Mouse (Mus musculus): Measurements from ENCODE around the gene Hmgcl.

Hmgcl gene

DNA sequence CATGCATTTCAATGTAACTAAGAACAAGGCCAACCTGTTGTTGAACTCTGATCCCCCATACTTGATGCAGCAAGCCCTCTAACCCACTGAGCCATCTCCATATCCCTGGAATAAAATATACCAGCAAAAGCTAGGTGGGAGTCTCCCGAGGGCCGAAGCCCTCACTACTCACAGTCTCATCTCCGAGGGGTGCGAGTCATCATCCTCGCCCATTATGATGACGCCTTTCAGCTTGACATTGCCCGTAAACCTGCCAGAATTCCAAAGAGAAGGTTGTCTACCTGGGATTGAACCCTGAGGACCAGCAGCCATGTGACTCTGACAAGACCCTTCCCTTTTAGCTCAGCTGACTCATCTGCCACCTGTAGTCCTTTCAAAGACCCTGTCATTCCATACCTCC lies 39.5 kb downstream of the Hmgcl start:
- ATAC-seq (ENCODE audit: low TSS enrichment), result no peak

DNA sequence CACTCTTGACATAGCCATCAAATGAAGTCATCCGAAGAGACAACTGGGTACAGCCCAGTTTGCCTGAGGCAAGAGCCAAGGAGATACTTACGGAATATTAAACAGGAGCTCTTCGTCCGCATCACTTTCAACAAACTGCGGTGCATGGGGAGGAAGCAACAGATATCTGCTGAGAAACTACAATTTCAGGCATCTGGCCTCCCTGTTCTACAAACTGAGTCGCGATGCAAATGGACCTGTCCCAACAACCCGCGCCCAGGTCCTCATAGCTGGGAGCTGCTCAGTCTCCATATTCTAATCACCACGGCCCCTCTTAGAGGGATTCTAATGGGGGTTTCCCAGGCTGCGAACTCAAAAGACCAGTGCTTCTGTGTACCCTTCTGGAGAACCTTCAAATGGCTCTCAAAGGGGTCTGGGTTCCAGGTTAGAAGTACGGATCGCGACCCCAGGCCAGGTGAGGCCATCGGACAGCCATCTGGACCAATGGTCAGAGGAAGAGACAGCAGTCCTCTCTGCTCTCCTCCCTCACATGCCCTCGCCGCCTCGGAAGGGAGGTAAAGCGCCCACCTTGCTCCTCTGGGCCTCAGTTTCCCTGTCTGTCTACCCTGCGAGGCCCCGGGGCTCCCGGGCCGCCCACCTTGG lies 40.2 kb downstream of the Hmgcl start:
- ATAC-seq (ENCODE audit: low TSS enrichment), result no peak

DNA sequence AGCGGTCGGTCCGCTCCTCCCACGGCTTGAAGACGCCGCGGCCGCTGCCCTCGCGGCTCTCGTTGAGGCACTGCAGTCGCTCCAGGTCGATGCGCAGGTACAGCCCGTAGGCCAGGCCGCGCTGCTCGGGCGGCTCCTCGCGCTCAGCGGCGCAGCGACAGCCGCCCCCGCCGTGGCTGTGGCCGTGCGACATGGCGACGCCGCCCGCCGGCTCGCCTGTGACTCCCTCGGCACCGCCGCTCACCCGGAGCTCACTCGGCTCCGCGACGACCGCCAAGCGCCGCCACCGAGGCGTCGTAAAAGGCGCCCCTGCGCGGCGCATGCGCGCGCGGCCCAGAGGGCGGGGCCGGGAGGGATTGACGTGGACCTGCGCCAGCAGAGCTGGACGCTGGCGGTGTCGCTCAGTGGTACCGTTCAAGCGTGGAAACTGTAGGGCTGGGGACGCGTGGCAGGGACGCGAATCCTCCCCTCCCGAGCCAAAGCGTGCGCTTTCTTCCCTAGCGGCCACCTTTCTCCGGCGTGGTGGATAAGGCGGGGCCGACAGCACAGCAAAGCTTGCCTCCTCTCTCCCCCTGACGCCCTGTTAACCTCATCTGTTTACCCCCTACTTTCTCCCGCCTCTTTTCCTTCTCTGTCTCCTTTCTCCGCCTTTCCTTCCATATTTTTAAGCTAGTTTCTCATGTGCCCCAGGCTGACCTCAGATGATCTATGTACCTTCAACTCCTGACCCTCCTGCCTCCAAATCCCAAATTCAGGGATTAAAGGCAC lies 40.9 kb downstream of the Hmgcl start, which contains the start of gene Pithd1:
Gene Pithd1, minus strand, starts transcription at position 322 of the 768 bp plus-strand sequence.
- ATAC-seq (ENCODE audit: low TSS enrichment), result peak; percentile 85

DNA sequence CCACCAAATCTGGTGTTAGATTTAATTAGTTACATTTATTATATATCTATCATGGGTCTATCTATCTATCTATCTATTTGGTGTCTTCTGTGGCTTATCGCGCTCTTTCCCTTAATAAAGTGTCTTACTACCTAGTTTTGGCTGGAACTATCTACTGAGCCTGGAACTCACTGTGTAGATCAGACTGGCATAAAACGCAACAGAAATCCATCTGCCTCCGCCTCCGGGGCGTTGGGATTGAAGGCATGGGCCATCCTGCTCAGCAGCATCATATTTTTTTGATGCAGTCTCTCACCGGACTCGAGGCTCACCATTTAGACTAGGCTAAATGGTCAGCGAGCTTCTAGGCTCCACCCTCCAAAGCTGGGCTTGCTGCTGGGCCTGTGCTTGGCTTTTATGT lies 41.5 kb downstream of the Hmgcl start:
- no peak for ATAC-seq (ENCODE audit: low TSS enrichment)

GRCm38 (mm10) chr4:135993941-135994340 lies 47.7 kb downstream of the Hmgcl start:
- ATAC-seq (ENCODE audit: low TSS enrichment), result no peak

- no peak for ATAC-seq (ENCODE audit: low TSS enrichment)
Measured at GRCm38 (mm10) chr4:135995118-135995517, 48.9 kb downstream of the Hmgcl start.

GRCm38 (mm10) chr4:136004107-136004675 lies 57.9 kb downstream of the Hmgcl start:
- ATAC-seq (ENCODE audit: low TSS enrichment), result no peak

DNA sequence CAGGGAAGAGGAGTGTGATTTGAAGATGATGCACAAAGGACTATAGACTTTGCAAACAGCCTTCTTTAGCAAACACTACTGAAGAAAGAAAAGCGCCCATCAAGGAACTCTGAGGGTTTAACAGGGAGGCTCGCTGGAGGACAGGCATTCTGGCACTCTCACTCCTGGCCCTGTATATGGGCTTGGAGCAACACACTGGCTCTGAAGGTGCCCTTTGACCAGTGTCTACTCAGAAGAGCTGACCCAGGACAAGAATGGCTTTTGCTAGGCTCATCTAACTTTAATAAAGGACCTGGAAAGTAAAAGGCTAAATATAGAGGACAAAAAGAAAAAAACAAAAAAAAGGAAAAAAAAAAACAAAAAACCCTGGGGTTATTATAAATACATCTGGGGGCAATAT lies 58.7 kb downstream of the Hmgcl start:
- ATAC-seq (ENCODE audit: low TSS enrichment), result no peak

DNA sequence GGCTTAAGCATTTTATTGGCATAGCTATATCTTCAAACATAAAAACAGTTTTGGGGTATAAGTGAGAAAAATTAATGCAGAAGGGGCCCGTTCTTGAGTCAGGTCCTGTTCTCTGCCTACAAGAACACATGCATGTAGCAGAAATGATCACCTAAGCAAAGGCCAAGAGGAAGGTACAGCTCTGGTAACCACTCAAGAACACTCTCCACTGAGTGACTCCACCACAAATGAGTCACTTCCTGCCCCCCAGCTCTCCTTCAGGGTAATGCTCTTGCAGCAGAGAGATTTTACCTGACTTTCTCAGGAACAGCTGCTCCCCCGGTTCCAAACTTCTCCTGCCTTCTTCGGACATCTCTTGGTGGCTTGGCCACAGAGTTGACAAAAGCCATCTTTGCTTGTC lies 60.6 kb downstream of the Hmgcl start:
- no peak for ATAC-seq (ENCODE audit: low TSS enrichment)

DNA sequence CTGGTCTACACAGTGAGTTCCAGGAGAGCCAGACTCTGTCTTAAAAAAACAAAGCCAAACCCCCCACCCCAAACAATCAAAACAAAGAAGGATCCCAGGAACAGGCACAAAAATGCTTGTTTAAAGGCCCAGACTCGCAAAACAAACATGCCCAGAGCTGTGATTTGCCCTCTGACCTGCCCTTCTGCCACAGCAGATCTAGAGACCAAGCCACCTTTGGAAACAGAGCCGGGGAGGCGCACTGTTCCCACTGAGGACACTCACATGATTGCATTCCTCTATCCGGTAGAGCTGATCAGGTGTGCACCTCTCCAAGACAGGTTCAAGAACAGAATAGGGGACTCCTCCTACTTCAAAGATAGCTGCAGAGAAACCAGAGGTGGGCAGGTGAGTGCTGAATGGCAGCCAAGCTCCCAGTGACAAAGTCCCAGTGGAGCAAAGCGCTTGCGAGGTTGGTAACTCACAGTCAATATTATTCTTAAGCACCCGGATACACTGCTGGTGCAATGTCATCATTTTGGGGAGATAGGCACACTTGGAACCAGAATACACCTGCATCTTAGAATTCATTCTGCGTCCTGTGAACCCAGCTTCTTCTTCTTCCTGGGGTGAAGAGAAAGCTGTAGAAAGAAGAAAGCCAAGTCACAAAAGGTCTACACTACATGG lies 62.7 kb downstream of the Hmgcl start:
- ATAC-seq (ENCODE audit: low TSS enrichment), result no peak

DNA sequence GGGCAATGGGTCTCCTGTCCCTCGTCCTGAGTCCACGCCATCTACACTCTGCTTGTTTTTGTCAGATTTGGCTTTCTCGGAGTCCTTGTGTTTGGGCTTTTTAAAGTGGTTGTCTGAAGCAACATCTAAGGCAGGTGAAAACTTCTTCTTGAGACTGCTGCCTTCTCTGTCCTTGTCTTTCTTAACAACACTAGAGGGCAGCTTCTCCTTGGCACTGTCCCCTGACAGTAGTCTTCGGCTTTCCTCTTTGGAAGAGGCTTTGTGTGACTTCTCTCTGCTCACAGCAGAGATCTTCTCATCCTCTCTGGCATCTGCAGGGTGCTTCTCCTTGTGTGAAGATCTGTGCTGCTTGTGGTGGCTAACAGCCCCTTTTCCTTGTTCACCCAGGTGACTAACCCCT lies 64.3 kb downstream of the Hmgcl start:
- no peak for ATAC-seq (ENCODE audit: low TSS enrichment)
